Mouse (Mus musculus) liver, embryonic 16.5 days (tissue): Measurements from ENCODE around the gene Cebpe. TPM values are rescaled to one million over a fixed set of nuclear protein-coding genes. Genes with fewer than 3 reads are reported as not detected.

Source experiments
- ATAC-seq: fragments of 200-750 bp; cut with Nextera tagmentation; 2 replicates; pipeline ENCODE4 v1.8.0; 2017; ENCODE audit warnings: low read depth, mild to moderate bottlenecking, moderate number of reproducible peaks, moderate library complexity
- H3K27ac ChIP-seq: fragments of 300-500 bp; sonication (generic); 2 replicates; pipeline ENCODE4 v1.5.1; 2014; ENCODE audit warnings: mild to moderate bottlenecking, low read length
- H3K27me3 ChIP-seq: fragments of 300-500 bp; sonication (generic); 2 replicates; pipeline ENCODE4 v1.6.1; 2014; ENCODE audit warnings: low read depth, low read length, mixed read lengths; ENCODE audit not compliant: control insufficient read depth, insufficient read depth
- H3K36me3 ChIP-seq: fragments of 300-500 bp; sonication (generic); 2 replicates; pipeline ENCODE4 v1.6.1; 2014; ENCODE audit warnings: mild to moderate bottlenecking; ENCODE audit not compliant: control insufficient read depth, insufficient read depth
- H3K4me1 ChIP-seq: fragments of 300-500 bp; sonication (generic); 2 replicates; pipeline ENCODE4 v1.6.1; 2014; ENCODE audit warnings: low read depth, low read length, mixed read lengths; ENCODE audit not compliant: control insufficient read depth
- H3K4me2 ChIP-seq: fragments of 300-500 bp; sonication (generic); 2 replicates; pipeline ENCODE4 v1.6.1; 2014; ENCODE audit warnings: low read depth, low read length, mixed read lengths
- H3K4me3 ChIP-seq: fragments of 300-500 bp; sonication (generic); 2 replicates; pipeline ENCODE4 v1.5.1; 2014; ENCODE audit warnings: low read depth, mild to moderate bottlenecking, low read length
- H3K9ac ChIP-seq: fragments of 300-500 bp; sonication (generic); 2 replicates; pipeline ENCODE4 v1.6.1; 2014; ENCODE audit warnings: low read depth, low read length
- H3K9me3 ChIP-seq: fragments of 300-500 bp; sonication (generic); replicated peaks from 2 replicates; pipeline ENCODE4 v1.6.1; 2016; ENCODE audit warnings: low read length; ENCODE audit not compliant: control insufficient read depth
- WGBS: fragments of 180-500 bp; shearing (Covaris S2); extraction: QIAGEN DNeasy Blood & Tissue Kit; methylation state at CpG from one replicate; pipeline ENCODE4 v1.1.7; 2014; ENCODE audit not compliant: insufficient replicate concordance; 5-methylcytosine and 5-hydroxymethylcytosine counted together
- polyA plus RNA-seq: library from polyadenylated mRNA; unstranded; fragments of >200 nt; fragmentation: Nextera tagmentation; extraction: Ambion mirVana; gene quantifications from 2 replicates; pipeline ENCODE4 v1.2.1, GENCODE M21; 2015

Gene Cebpe
- polyA plus RNA-seq, 1 experiment from 2014 or later = 11.7 TPM

- Histone ChIP-seq H3K4me2 (no peak overlapping the region), H3K9ac (no peak overlapping the region), H3K9me3 (no peaks in the 10 kb centered on the region), H3K4me1 (no peaks in the 10 kb centered on the region; the same call in none of the 2 replicates), H3K36me3 (no peaks in the 10 kb centered on the region), H3K27ac (no peak overlapping the region), H3K4me3 (no peak overlapping the region), H3K27me3 (no peaks in the 10 kb centered on the region)
- WGBS = 30% methylated on average over 9 of the region's 9 CpGs
- no peak for ATAC-seq
Observed at GRCm38 (mm10) chr14:54746038-54746437, 34.1 kb upstream of the Cebpe start.

- 35% methylated on average over 8 of the region's 8 CpGs for WGBS
- H3K4me2 ChIP-seq = no peak overlapping the region
- H3K9me3 ChIP-seq = no peaks in the 10 kb centered on the region
- H3K36me3 ChIP-seq = no peaks in the 10 kb centered on the region
- H3K9ac ChIP-seq = no peak overlapping the region
- ATAC-seq = no peak
- H3K4me3 ChIP-seq = no peak overlapping the region
- no peaks in the 10 kb centered on the region for H3K27me3 ChIP-seq
- H3K27ac ChIP-seq = no peak overlapping the region
- H3K4me1 ChIP-seq = no peaks in the 10 kb centered on the region; the same call in none of the 2 replicates
Observed at GRCm38 (mm10) chr14:54744473-54744872, 32.5 kb upstream of the Cebpe start.

GRCm38 (mm10) chr14:54742375-54742774, 30.4 kb upstream of the Cebpe start:
- peak; percentile 54 for ATAC-seq
- Histone ChIP-seq H3K9me3 (no peaks in the 10 kb centered on the region), H3K4me1 (no peaks in the 10 kb centered on the region; the same call in none of the 2 replicates), H3K9ac (no peak overlapping the region), H3K4me2 (no peak overlapping the region), H3K36me3 (no peaks in the 10 kb centered on the region), H3K4me3 (no peak overlapping the region), H3K27ac (no peak overlapping the region), H3K27me3 (no peaks in the 10 kb centered on the region)
- 67% methylated on average over 2 of the region's 2 CpGs for WGBS

- no peak for ATAC-seq
- no peaks in the 10 kb centered on the region for H3K36me3 ChIP-seq
- H3K9me3 ChIP-seq = no peaks in the 10 kb centered on the region
- no peak overlapping the region for H3K27ac ChIP-seq
- WGBS = 64% methylated on average over 6 of the region's 6 CpGs
- no peak overlapping the region for H3K4me3 ChIP-seq
- no peaks in the 10 kb centered on the region; the same call in none of the 2 replicates for H3K4me1 ChIP-seq
- no peak overlapping the region for H3K9ac ChIP-seq
- H3K4me2 ChIP-seq = no peak overlapping the region
- H3K27me3 ChIP-seq = no peaks in the 10 kb centered on the region
Observed at GRCm38 (mm10) chr14:54741721-54742120, 29.7 kb upstream of the Cebpe start.

GRCm38 (mm10) chr14:54737634-54738033, 25.7 kb upstream of the Cebpe start:
- 78% methylated on average over 10 of the region's 10 CpGs for WGBS
- ATAC-seq = no peak

GRCm38 (mm10) chr14:54736555-54737552, 24.9 kb upstream of the Cebpe start:
- no peaks in the 10 kb centered on the region for H3K9me3 ChIP-seq
- H3K36me3 ChIP-seq = no peaks in the 10 kb centered on the region
- WGBS = 63% methylated on average over 14 of the region's 14 CpGs
- no peak for ATAC-seq
- no peak overlapping the region for H3K9ac ChIP-seq
- H3K4me1 ChIP-seq = no peaks in the 10 kb centered on the region
- H3K27me3 ChIP-seq = no peaks in the 10 kb centered on the region
- no peak overlapping the region for H3K27ac ChIP-seq
- no peak overlapping the region for H3K4me2 ChIP-seq
- H3K4me3 ChIP-seq = no peak overlapping the region

More at GRCm38 (mm10) chr14:54737634-54738033, 25.7 kb upstream of the Cebpe start:
- H3K9me3 ChIP-seq = no peaks in the 10 kb centered on the region
- H3K9ac ChIP-seq = no peak overlapping the region
- no peaks in the 10 kb centered on the region; the same call in 1 of the 2 replicates for H3K4me1 ChIP-seq
- no peaks in the 10 kb centered on the region for H3K27me3 ChIP-seq
- H3K27ac ChIP-seq = no peak overlapping the region
- no peak overlapping the region for H3K4me3 ChIP-seq
- H3K4me2 ChIP-seq = no peak overlapping the region
- H3K36me3 ChIP-seq = no peaks in the 10 kb centered on the region

GRCm38 (mm10) chr14:54735221-54735620, 23.2 kb upstream of the Cebpe start:
- H3K4me1 ChIP-seq = no peaks in the 10 kb centered on the region
- no peak overlapping the region for H3K4me2 ChIP-seq
- ATAC-seq = no peak
- no peaks in the 10 kb centered on the region for H3K36me3 ChIP-seq
- no peak overlapping the region for H3K4me3 ChIP-seq
- H3K27me3 ChIP-seq = no peaks in the 10 kb centered on the region
- H3K9ac ChIP-seq = no peak overlapping the region
- 39% methylated on average over 4 of the region's 4 CpGs for WGBS
- no peak overlapping the region for H3K27ac ChIP-seq
- no peaks in the 10 kb centered on the region for H3K9me3 ChIP-seq

- H3K4me1 ChIP-seq = no peaks in the 10 kb centered on the region
- H3K27me3 ChIP-seq = no peaks in the 10 kb centered on the region
- no peaks in the 10 kb centered on the region for H3K36me3 ChIP-seq
- ATAC-seq = no peak
- 61% methylated on average over 4 of the region's 4 CpGs for WGBS
- no peak overlapping the region for H3K4me2 ChIP-seq
- H3K27ac ChIP-seq = no peak overlapping the region
- H3K4me3 ChIP-seq = no peak overlapping the region
- H3K9me3 ChIP-seq = no peaks in the 10 kb centered on the region
- no peak overlapping the region for H3K9ac ChIP-seq
Observed at GRCm38 (mm10) chr14:54734004-54734403, 22.0 kb upstream of the Cebpe start.

GRCm38 (mm10) chr14:54732206-54732605, 20.2 kb upstream of the Cebpe start:
- Histone ChIP-seq H3K9me3 (no peaks in the 10 kb centered on the region), H3K36me3 (no peaks in the 10 kb centered on the region), H3K4me1 (no peaks in the 10 kb centered on the region), H3K27me3 (no peaks in the 10 kb centered on the region), H3K4me2 (no peak overlapping the region), H3K9ac (no peak overlapping the region), H3K27ac (no peak overlapping the region), H3K4me3 (no peak overlapping the region)
- ATAC-seq = no peak
- WGBS = 67% methylated on average over 8 of the region's 8 CpGs
